Mouse (Mus musculus) midbrain, embryonic 16.5 days (tissue): ENCODE data around the gene Cfdp1. TPM values are rescaled to one million over a fixed set of nuclear protein-coding genes. Genes with fewer than 3 reads are reported as not detected.

Experiments
- ATAC-seq: fragments of 200-750 bp; cut with Nextera tagmentation; 2 replicates; pipeline ENCODE4 v1.8.0; 2017; ENCODE audit warnings: moderate TSS enrichment
- H3K27ac ChIP-seq: fragments of 300-500 bp; sonication (generic); 2 replicates; pipeline ENCODE4 v1.5.1; 2014; ENCODE audit warnings: mild to moderate bottlenecking, low read length, mixed read lengths
- H3K27me3 ChIP-seq: fragments of 300-500 bp; sonication (generic); 2 replicates; pipeline ENCODE4 v1.6.1; 2014; ENCODE audit warnings: low read depth, low read length, mixed read lengths; ENCODE audit not compliant: control insufficient read depth, insufficient read depth
- H3K36me3 ChIP-seq: fragments of 300-500 bp; sonication (generic); 2 replicates; pipeline ENCODE4 v1.6.1; 2014; ENCODE audit warnings: mild to moderate bottlenecking, low read length, moderate library complexity, mixed read lengths; ENCODE audit not compliant: control insufficient read depth, insufficient read depth
- H3K4me1 ChIP-seq: fragments of 300-500 bp; sonication (generic); 2 replicates; pipeline ENCODE4 v1.6.1; 2014; ENCODE audit warnings: mild to moderate bottlenecking, low read length, mixed read lengths; ENCODE audit not compliant: control insufficient read depth, insufficient read depth
- H3K4me2 ChIP-seq: fragments of 300-500 bp; sonication (generic); 2 replicates; pipeline ENCODE4 v1.6.1; 2014; ENCODE audit warnings: mild to moderate bottlenecking, low read length, mixed read lengths
- H3K4me3 ChIP-seq: fragments of 300-500 bp; sonication (generic); 2 replicates; pipeline ENCODE4 v1.5.1; 2014; ENCODE audit warnings: low read depth, mild to moderate bottlenecking, low read length, moderate library complexity, mixed read lengths
- H3K9ac ChIP-seq: fragments of 300-500 bp; sonication (generic); 2 replicates; pipeline ENCODE4 v1.6.1; 2014; ENCODE audit warnings: low read depth, low read length, mixed read lengths
- H3K9me3 ChIP-seq: fragments of 300-500 bp; sonication (generic); replicated peaks from 2 replicates; pipeline ENCODE4 v1.6.1; 2014; ENCODE audit warnings: mild to moderate bottlenecking, low read length, mixed read lengths; ENCODE audit not compliant: control insufficient read depth, poor library complexity, severe bottlenecking
- WGBS: fragments of 180-500 bp; shearing (Covaris S2); extraction: QIAGEN DNeasy Blood & Tissue Kit; methylation state at CpG from one replicate; pipeline ENCODE4 v1.1.7; 2014; 5-methylcytosine and 5-hydroxymethylcytosine counted together
- polyA plus RNA-seq: library from polyadenylated mRNA; unstranded; fragments of >200 nt; fragmentation: Nextera tagmentation; extraction: Ambion mirVana; gene quantifications from 2 replicates; pipeline ENCODE4 v1.2.1, GENCODE M21; 2015

Cfdp1 gene
- polyA plus RNA-seq, 1 experiment from 2014 or later: 233 TPM

- Histone ChIP-seq H3K4me1 (no peaks in the 10 kb centered on the region), H3K9ac (no peak overlapping the region), H3K27ac (no peak overlapping the region), H3K36me3 (no peaks in the 10 kb centered on the region), H3K27me3 (no peaks in the 10 kb centered on the region), H3K4me3 (no peak overlapping the region), H3K4me2 (no peak overlapping the region), H3K9me3 (no peaks in the 10 kb centered on the region)
- WGBS: 66% methylated on average over 6 of the region's 6 CpGs
- no peak for ATAC-seq
Measured at GRCm38 (mm10) chr8:111801456-111801855, 52.6 kb downstream of the Cfdp1 start.

GRCm38 (mm10) chr8:111796528-111796927 lies 57.6 kb downstream of the Cfdp1 start:
- H3K4me2 ChIP-seq: no peak overlapping the region
- no peaks in the 10 kb centered on the region for H3K9me3 ChIP-seq
- H3K4me3 ChIP-seq: no peak overlapping the region
- H3K4me1 ChIP-seq: no peaks in the 10 kb centered on the region
- ATAC-seq: no peak
- no peaks in the 10 kb centered on the region for H3K36me3 ChIP-seq
- no peaks in the 10 kb centered on the region for H3K27me3 ChIP-seq
- H3K9ac ChIP-seq: no peak overlapping the region
- 51% methylated on average over 1 of the region's 1 CpGs for WGBS
- H3K27ac ChIP-seq: no peak overlapping the region

GRCm38 (mm10) chr8:111793324-111793917 lies 60.7 kb downstream of the Cfdp1 start:
- Histone ChIP-seq H3K36me3 (no peaks in the 10 kb centered on the region), H3K27ac (no peak overlapping the region), H3K9me3 (no peaks in the 10 kb centered on the region), H3K9ac (no peak overlapping the region), H3K4me3 (no peak overlapping the region), H3K4me1 (peaks cover 6% of the 10 kb centered on the region; the same call in 1 of the 2 replicates), H3K27me3 (no peaks in the 10 kb centered on the region), H3K4me2 (no peak overlapping the region)
- 90% methylated on average over 3 of the region's 3 CpGs for WGBS
- no peak for ATAC-seq

GRCm38 (mm10) chr8:111789639-111790038 lies 64.5 kb downstream of the Cfdp1 start:
- no peak overlapping the region for H3K4me3 ChIP-seq
- ATAC-seq: no peak

GRCm38 (mm10) chr8:111789200-111789599 lies 64.9 kb downstream of the Cfdp1 start:
- Histone ChIP-seq H3K4me1 (peaks cover 23% of the 10 kb centered on the region), H3K4me2 (no peak overlapping the region), H3K9me3 (no peaks in the 10 kb centered on the region), H3K36me3 (no peaks in the 10 kb centered on the region), H3K27ac (no peak overlapping the region), H3K27me3 (no peaks in the 10 kb centered on the region), H3K4me3 (no peak overlapping the region), H3K9ac (no peak overlapping the region)
- 19% methylated on average over 4 of the region's 4 CpGs for WGBS
- no peak for ATAC-seq

More at GRCm38 (mm10) chr8:111789639-111790038, 64.5 kb downstream of the Cfdp1 start:
- Histone ChIP-seq H3K4me2 (no peak overlapping the region), H3K4me1 (peaks cover 23% of the 10 kb centered on the region), H3K36me3 (no peaks in the 10 kb centered on the region), H3K27me3 (no peaks in the 10 kb centered on the region), H3K9ac (no peak overlapping the region), H3K9me3 (no peaks in the 10 kb centered on the region), H3K27ac (no peak overlapping the region)

- Histone ChIP-seq H3K4me3 (no peak overlapping the region), H3K9me3 (no peaks in the 10 kb centered on the region), H3K27me3 (no peaks in the 10 kb centered on the region), H3K4me1 (peaks cover 23% of the 10 kb centered on the region), H3K4me2 (no peak overlapping the region), H3K27ac (no peak overlapping the region; the same call in 1 of the 2 replicates), H3K9ac (no peak overlapping the region), H3K36me3 (no peaks in the 10 kb centered on the region)
- ATAC-seq: no peak
- 36% methylated on average over 3 of the region's 3 CpGs for WGBS
Measured at GRCm38 (mm10) chr8:111788497-111788896, 65.6 kb downstream of the Cfdp1 start.

- no peaks in the 10 kb centered on the region for H3K9me3 ChIP-seq
- H3K27ac ChIP-seq: peak overlapping the region; percentile 79
- 34% methylated on average over 5 of the region's 5 CpGs for WGBS
- H3K36me3 ChIP-seq: no peaks in the 10 kb centered on the region
- H3K9ac ChIP-seq: peak overlapping the region; percentile 41; the same call in 1 of the 2 replicates
- no peak for ATAC-seq
- no peak overlapping the region for H3K4me3 ChIP-seq
- peaks cover 23% of the 10 kb centered on the region for H3K4me1 ChIP-seq
- peak overlapping the region; percentile 38; the same call in 1 of the 2 replicates for H3K4me2 ChIP-seq
- no peaks in the 10 kb centered on the region for H3K27me3 ChIP-seq
Measured at GRCm38 (mm10) chr8:111788085-111788484, 66.0 kb downstream of the Cfdp1 start.

GRCm38 (mm10) chr8:111787683-111788082 lies 66.4 kb downstream of the Cfdp1 start:
- Histone ChIP-seq H3K4me2 (peak overlapping the region; percentile 38), H3K9me3 (no peaks in the 10 kb centered on the region), H3K36me3 (no peaks in the 10 kb centered on the region), H3K27ac (peak overlapping the region; percentile 79), H3K4me3 (no peak overlapping the region), H3K4me1 (peaks cover 26% of the 10 kb centered on the region), H3K9ac (peak overlapping the region; percentile 41), H3K27me3 (no peaks in the 10 kb centered on the region)
- 0 out of 2 replicates have a peak, but pooled peaks have one; percentile 39 for ATAC-seq
- WGBS: 7% methylated on average over 4 of the region's 4 CpGs

- peak; percentile 64; the same call in 1 of the 2 replicates for ATAC-seq
- H3K36me3 ChIP-seq: no peaks in the 10 kb centered on the region
- no peaks in the 10 kb centered on the region for H3K9me3 ChIP-seq
- no peaks in the 10 kb centered on the region for H3K27me3 ChIP-seq
- 20% methylated on average over 13 of the region's 13 CpGs for WGBS
- H3K4me2 ChIP-seq: peak overlapping the region; percentile 38
- H3K4me3 ChIP-seq: no peak overlapping the region
- peak overlapping the region; percentile 41; the same call in 1 of the 2 replicates for H3K9ac ChIP-seq
- peak overlapping the region; percentile 79 for H3K27ac ChIP-seq
- peaks cover 29% of the 10 kb centered on the region for H3K4me1 ChIP-seq
Measured at GRCm38 (mm10) chr8:111786701-111787588, 67.1 kb downstream of the Cfdp1 start.
